Mouse (Mus musculus): ENCODE data around the gene Myom1.

- TF ChIP-seq CTCF (IDR thresholded peaks at IDR 0.05; ENCODE audit: low read depth, low read length): no peak
- no peak for TF ChIP-seq POLR2A (IDR thresholded peaks at IDR 0.05; ENCODE audit: borderline replicate concordance, low read depth, low read length)
Observed at GRCm38 (mm10) chr17:70966126-70966525, 36.3 kb upstream of the Myom1 start.

Data from bone marrow macrophage, adult 2 months (primary cell).